Mouse (Mus musculus) testis, adult 2 months (tissue): ENCODE measurements around the gene Sag. TPM values are rescaled to one million over a fixed set of nuclear protein-coding genes. Genes with fewer than 3 reads are reported as not detected.
A peak's percentile ranks its signal among the peaks of the same experiment; 100 is the strongest.

Experiments
- H3K27ac ChIP-seq: fragments of 200-500 bp; 2 replicates; pipeline ENCODE4 v1.5.1; 2012; ENCODE audit warnings: low read depth, low read length; ENCODE audit not compliant: control insufficient read depth, insufficient read depth
- H3K27me3 ChIP-seq: fragments of 200-500 bp; 2 replicates; pipeline ENCODE4 v1.6.1; 2012; ENCODE audit warnings: mild to moderate bottlenecking, low read length, moderate library complexity; ENCODE audit not compliant: control insufficient read depth, insufficient read depth
- H3K36me3 ChIP-seq: fragments of 200-500 bp; 2 replicates; pipeline ENCODE4 v1.6.1; 2012; ENCODE audit warnings: mild to moderate bottlenecking, low read length; ENCODE audit not compliant: control insufficient read depth, insufficient read depth
- H3K4me1 ChIP-seq: fragments of 200-500 bp; 2 replicates; pipeline ENCODE4 v1.6.1; 2012; ENCODE audit warnings: low read length; ENCODE audit not compliant: control insufficient read depth, insufficient read depth
- H3K4me3 ChIP-seq: fragments of 200-500 bp; 2 replicates; pipeline ENCODE4 v1.5.1; 2012; ENCODE audit warnings: low read depth, mild to moderate bottlenecking, low read length, moderate library complexity, mixed read lengths; ENCODE audit not compliant: control insufficient read depth
- CTCF ChIP-seq: fragments of 200-500 bp; IDR thresholded peaks from 2 replicates; pipeline ENCODE4 v1.5.1; 2012; ENCODE audit warnings: low read depth, mild to moderate bottlenecking, inconsistent platforms, low read length, moderate library complexity; ENCODE audit not compliant: control insufficient read depth, insufficient read depth, insufficient replicate concordance
- POLR2A ChIP-seq: fragments of 200-500 bp; IDR thresholded peaks from 2 replicates; pipeline ENCODE4 v1.6.1; 2012; ENCODE audit warnings: low read depth, mild to moderate bottlenecking, inconsistent platforms, low read length, moderate library complexity; ENCODE audit not compliant: control insufficient read depth
- polyA plus RNA-seq: library from polyadenylated mRNA; depleted of rRNA; stranded (reverse); fragments of >200 nt; gene quantifications from 2 replicates; pipeline ENCODE4 v1.2.3, GENCODE M21; 2012

Sag gene
- polyA plus RNA-seq, 1 experiment, result 11.1 TPM

GRCm38 (mm10) chr1:87873081-87873480 is 69.6 kb downstream of the Sag start:
- TF ChIP-seq CTCF, result no peak
- no peak for TF ChIP-seq POLR2A
- Histone ChIP-seq H3K4me1 (peaks cover 3% of the 10 kb centered on the region; the same call in 1 of the 2 replicates), H3K27me3 (no peaks in the 10 kb centered on the region), H3K27ac (no peak overlapping the region), H3K4me3 (no peak overlapping the region), H3K36me3 (no peaks in the 10 kb centered on the region)

- H3K4me3 ChIP-seq, result no peak overlapping the region
- no peaks in the 10 kb centered on the region for H3K36me3 ChIP-seq
- no peak overlapping the region for H3K27ac ChIP-seq
- H3K27me3 ChIP-seq, result no peaks in the 10 kb centered on the region
- H3K4me1 ChIP-seq, result peaks cover 3% of the 10 kb centered on the region; the same call in 1 of the 2 replicates
- TF ChIP-seq POLR2A (no peak), CTCF (no peak)
Observed at GRCm38 (mm10) chr1:87876065-87876464, 72.6 kb downstream of the Sag start.

GRCm38 (mm10) chr1:87877552-87878283 is 74.2 kb downstream of the Sag start:
- Histone ChIP-seq H3K27me3 (no peaks in the 10 kb centered on the region), H3K27ac (no peak overlapping the region), H3K4me1 (no peaks in the 10 kb centered on the region; the same call in 1 of the 2 replicates), H3K4me3 (no peak overlapping the region), H3K36me3 (no peaks in the 10 kb centered on the region)
- TF ChIP-seq CTCF, result no peak
- no peak for TF ChIP-seq POLR2A

- no peak overlapping the region for H3K4me3 ChIP-seq
- TF ChIP-seq POLR2A (no peak), CTCF (no peak)
- no peak overlapping the region for H3K27ac ChIP-seq
- H3K4me1 ChIP-seq, result no peaks in the 10 kb centered on the region; the same call in 1 of the 2 replicates
- no peaks in the 10 kb centered on the region for H3K36me3 ChIP-seq
- no peaks in the 10 kb centered on the region for H3K27me3 ChIP-seq
Observed at GRCm38 (mm10) chr1:87879034-87879433, 75.6 kb downstream of the Sag start.

GRCm38 (mm10) chr1:87879494-87880325 is 76.2 kb downstream of the Sag start:
- Histone ChIP-seq H3K27ac (peak overlapping the region; percentile 41), H3K4me3 (no peak overlapping the region), H3K27me3 (no peaks in the 10 kb centered on the region), H3K36me3 (no peaks in the 10 kb centered on the region), H3K4me1 (no peaks in the 10 kb centered on the region; the same call in 1 of the 2 replicates)
- TF ChIP-seq POLR2A (no peak), CTCF (no peak)

GRCm38 (mm10) chr1:87880326-87880627 is 76.8 kb downstream of the Sag start:
- Histone ChIP-seq H3K4me3 (no peak overlapping the region), H3K27me3 (no peaks in the 10 kb centered on the region), H3K27ac (peak overlapping the region; percentile 41), H3K4me1 (no peaks in the 10 kb centered on the region; the same call in 1 of the 2 replicates), H3K36me3 (no peaks in the 10 kb centered on the region)
- no peak for TF ChIP-seq POLR2A
- no peak for TF ChIP-seq CTCF

DNA sequence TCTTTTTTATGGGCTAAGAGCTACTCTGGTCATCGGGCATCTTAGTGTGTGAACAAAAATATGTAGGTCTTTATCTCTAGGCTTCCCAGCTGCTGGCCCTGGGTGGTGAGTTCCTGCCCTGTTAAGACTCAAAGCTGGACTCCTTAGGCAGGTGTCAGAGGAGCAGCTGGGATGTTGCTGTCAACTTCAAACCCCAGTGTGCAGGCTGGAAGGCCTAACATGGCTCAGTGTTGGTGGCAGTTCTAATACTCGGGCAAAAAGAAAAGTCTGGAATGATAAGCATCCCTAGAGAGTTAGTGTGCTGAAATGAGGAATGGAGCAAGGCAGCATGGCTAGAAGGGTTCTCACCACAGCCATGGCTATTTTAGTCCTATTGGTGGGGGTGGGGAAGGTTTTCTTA is 77.4 kb downstream of the Sag start:
- no peak for TF ChIP-seq POLR2A
- TF ChIP-seq CTCF, result no peak
- Histone ChIP-seq H3K4me3 (no peak overlapping the region), H3K4me1 (no peaks in the 10 kb centered on the region; the same call in 1 of the 2 replicates), H3K27ac (no peak overlapping the region), H3K27me3 (no peaks in the 10 kb centered on the region), H3K36me3 (no peaks in the 10 kb centered on the region)

- Histone ChIP-seq H3K27me3 (no peaks in the 10 kb centered on the region), H3K4me3 (no peak overlapping the region), H3K4me1 (no peaks in the 10 kb centered on the region; the same call in 1 of the 2 replicates), H3K27ac (no peak overlapping the region), H3K36me3 (no peaks in the 10 kb centered on the region)
- TF ChIP-seq CTCF (no peak), POLR2A (no peak)
Observed at GRCm38 (mm10) chr1:87881726-87882125, 78.2 kb downstream of the Sag start.
